Mouse (Mus musculus): ENCODE results near the gene Capn5.

The Capn5 gene

GRCm38 (mm10) chr7:98148721-98149407, 29.2 kb downstream of the Capn5 start:
- in situ Hi-C loops (cut with MboI, MseI), result loop anchor here in 1 of 2 experiments (10.0 kb wide), 1 partner anchor 606 kb away; no protein-coding TSS in a partner anchor

GRCm38 (mm10) chr7:98147766-98148165, 30.3 kb downstream of the Capn5 start:
- in situ Hi-C loops (cut with MboI, MseI), result loop anchor here in 1 of 2 experiments (10.0 kb wide), 1 partner anchor 607 kb away; no protein-coding TSS in a partner anchor

DNA sequence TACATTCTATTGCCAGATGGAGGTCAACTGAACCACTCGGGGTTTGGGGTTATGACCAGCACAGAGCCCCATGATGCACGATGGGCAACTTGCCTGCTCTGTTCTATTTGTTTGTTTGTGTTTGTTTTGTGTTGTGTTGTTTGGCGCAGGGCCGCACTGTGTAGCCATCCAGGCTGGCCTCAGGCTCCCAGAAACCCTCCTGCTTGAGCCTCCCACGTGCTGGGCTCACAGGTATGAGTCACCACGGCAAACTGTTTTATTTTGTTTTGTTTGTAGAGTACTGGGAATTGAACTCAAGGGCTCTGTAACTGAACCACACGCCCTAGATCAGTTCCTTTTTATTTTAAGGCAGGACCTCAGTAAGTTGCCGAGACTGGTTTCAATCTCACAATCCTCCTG, 31.6 kb downstream of the Capn5 start:
- in situ Hi-C loops (cut with MboI, MseI), result loop anchor here in 1 of 2 experiments (10.0 kb wide), 1 partner anchor 608 kb away; no protein-coding TSS in a partner anchor

GRCm38 (mm10) chr7:98145842-98146446, 32.1 kb downstream of the Capn5 start:
- in situ Hi-C loops (cut with MboI, MseI), result loop anchor here in 1 of 2 experiments (10.0 kb wide), 1 partner anchor 609 kb away; no protein-coding TSS in a partner anchor

DNA sequence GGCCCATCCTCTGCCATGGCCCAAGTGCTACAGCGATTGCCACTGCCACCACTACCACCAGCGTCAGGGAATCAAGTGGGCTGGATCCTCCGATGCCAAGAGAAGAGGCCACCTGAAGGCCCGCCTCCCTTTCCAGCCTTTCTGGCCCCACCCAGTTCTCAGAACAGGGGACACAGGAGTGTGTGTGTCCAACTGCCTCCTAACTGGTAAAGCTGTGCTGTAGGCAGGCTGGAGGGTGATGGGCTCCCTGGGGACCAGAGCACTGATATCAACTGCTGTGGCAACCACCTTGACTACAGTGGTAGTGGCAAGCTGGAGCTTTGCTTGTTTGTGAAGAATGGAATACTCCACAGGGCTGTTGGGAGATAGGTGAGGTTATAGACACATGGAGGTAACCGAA, 32.7 kb downstream of the Capn5 start, which contains the start of gene Omp:
Gene Omp (minus strand): TSS at position 101 of the 400 bp plus-strand sequence.
- in situ Hi-C loops (cut with MboI, MseI), result loop anchor here in 1 of 2 experiments (10.0 kb wide), 1 partner anchor 609 kb away; no protein-coding TSS in a partner anchor

GRCm38 (mm10) chr7:98142648-98143047, 35.4 kb downstream of the Capn5 start:
- in situ Hi-C loops (cut with MboI, MseI), result loop anchor here in 1 of 2 experiments (10.0 kb wide), 1 partner anchor 612 kb away; no protein-coding TSS in a partner anchor

- in situ Hi-C loops (cut with MboI, MseI), result loop anchor here in 1 of 2 experiments (10.0 kb wide), 1 partner anchor 613 kb away; no protein-coding TSS in a partner anchor
Measured at GRCm38 (mm10) chr7:98142247-98142646, 35.8 kb downstream of the Capn5 start.

- in situ Hi-C loops (cut with MboI, MseI), result loop anchor here in 1 of 2 experiments (10.0 kb wide), 1 partner anchor 614 kb away; no protein-coding TSS in a partner anchor
Measured at GRCm38 (mm10) chr7:98141206-98141605, 36.9 kb downstream of the Capn5 start.

- in situ Hi-C loops (cut with MboI, MseI), result loop anchor here in 1 of 2 experiments (10.0 kb wide), 1 partner anchor 614 kb away; no protein-coding TSS in a partner anchor
Measured at GRCm38 (mm10) chr7:98140597-98140996, 37.5 kb downstream of the Capn5 start.

GRCm38 (mm10) chr7:98139216-98139615, 38.9 kb downstream of the Capn5 start:
- in situ Hi-C loops (cut with MboI, MseI), result no loop called here

- in situ Hi-C loops (cut with MboI, MseI), result no loop called here
Measured at GRCm38 (mm10) chr7:98137995-98138394, 40.1 kb downstream of the Capn5 start.

GRCm38 (mm10) chr7:98137583-98137982, 40.5 kb downstream of the Capn5 start:
- in situ Hi-C loops (cut with MboI, MseI), result no loop called here

- in situ Hi-C loops (cut with MboI, MseI), result no loop called here
Measured at GRCm38 (mm10) chr7:98131751-98132150, 46.3 kb downstream of the Capn5 start.

GRCm38 (mm10) chr7:98125473-98125872, 52.6 kb downstream of the Capn5 start:
- in situ Hi-C loops (cut with MboI, MseI), result no loop called here

- in situ Hi-C loops (cut with MboI, MseI), result loop anchor here (5.0 kb wide), 1 partner anchor 377 kb away; no protein-coding TSS in a partner anchor
Measured at GRCm38 (mm10) chr7:98124701-98125100, 53.4 kb downstream of the Capn5 start.

DNA sequence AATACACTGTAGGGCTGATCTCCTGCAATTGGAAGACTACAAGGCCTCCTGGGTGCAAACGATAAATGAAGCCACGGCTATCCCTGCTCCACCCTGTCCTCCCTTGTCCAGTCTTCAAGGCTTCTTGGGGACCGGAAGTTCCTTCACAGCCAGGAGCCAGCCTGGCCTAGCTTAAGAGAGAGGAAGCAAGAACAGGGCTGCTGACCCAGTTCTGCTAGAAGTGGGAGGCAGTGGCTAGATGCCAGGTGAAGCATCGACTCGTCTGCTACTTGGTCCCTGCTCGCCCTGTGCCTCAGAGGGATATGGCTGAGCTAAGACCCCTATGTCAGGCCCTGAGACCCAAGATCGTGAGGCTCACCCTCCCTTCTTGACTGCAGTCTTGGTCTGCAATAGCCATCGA, 56.4 kb downstream of the Capn5 start:
- in situ Hi-C loops (cut with MboI, MseI), result loop anchor here (5.0 kb wide), 1 partner anchor 374 kb away; no protein-coding TSS in a partner anchor

GRCm38 (mm10) chr7:98121241-98121640, 56.8 kb downstream of the Capn5 start:
- in situ Hi-C loops (cut with MboI, MseI), result loop anchor here (5.0 kb wide), 1 partner anchor 374 kb away; no protein-coding TSS in a partner anchor

GRCm38 (mm10) chr7:98120325-98120724, 57.7 kb downstream of the Capn5 start:
- in situ Hi-C loops (cut with MboI, MseI), result loop anchor here (5.0 kb wide), 1 partner anchor 373 kb away; no protein-coding TSS in a partner anchor

DNA sequence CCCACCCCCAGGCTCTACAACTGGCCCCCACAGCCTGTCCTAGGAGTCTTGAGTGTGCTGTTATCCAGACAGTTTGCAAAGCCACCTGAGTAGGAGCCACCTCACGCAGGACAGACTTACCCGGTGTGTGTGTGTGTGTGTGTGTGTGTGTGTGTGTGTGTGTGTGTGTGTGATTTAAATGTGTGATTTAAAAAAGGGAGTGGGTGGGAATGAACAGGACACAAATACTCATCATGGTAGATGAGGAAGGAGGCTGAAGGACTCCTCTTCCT, 58.2 kb downstream of the Capn5 start:
- in situ Hi-C loops (cut with MboI, MseI), result loop anchor here (5.0 kb wide), 2 partner anchors 53 to 373 kb away; no protein-coding TSS in a partner anchor

GRCm38 (mm10) chr7:98119179-98119960, 58.7 kb downstream of the Capn5 start, which contains the start of gene Myo7a:
TSS of gene Myo7a (minus strand) at chr7:98119524.
- in situ Hi-C loops (cut with MboI, MseI), result loop anchor here (5.0 kb wide), 1 partner anchor 52 kb away; no protein-coding TSS in a partner anchor

DNA sequence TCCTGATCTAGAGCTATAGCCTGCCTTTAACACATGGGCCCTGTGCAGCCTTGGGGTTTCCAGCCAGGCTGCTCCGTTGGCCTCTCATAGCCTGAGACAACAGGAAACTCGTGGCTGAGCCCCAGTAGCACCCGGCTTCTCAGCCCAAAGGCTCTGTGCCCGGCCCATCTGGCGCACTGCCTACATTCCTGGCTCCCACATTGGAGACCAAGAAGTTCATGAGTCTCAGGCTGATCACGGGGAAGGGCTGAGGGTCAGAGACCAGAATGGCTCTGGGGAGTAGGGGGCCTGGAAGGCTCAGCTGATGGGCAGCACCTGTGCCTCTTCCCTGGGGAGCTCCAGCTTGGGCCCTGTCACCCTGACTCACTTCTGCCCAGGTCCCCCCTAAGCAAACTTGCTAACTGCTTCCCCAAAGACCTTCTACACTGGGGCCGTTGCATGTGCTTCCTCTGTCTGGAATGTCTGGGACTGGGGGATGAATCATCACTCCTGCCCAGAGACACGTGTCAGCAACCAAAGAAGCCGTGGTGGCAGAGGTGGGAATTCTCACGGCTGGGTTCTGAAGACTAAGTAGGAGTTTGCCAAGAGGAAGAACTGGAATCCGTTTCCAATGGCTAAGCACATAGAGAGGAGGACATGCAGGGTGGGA, 60.9 kb downstream of the Capn5 start:
- in situ Hi-C loops (cut with MboI, MseI), result loop anchor here (5.0 kb wide), 1 partner anchor 50 kb away; no protein-coding TSS in a partner anchor
